Mouse (Mus musculus) liver, embryonic 14.5 days (tissue): ENCODE data around the gene Nckap5l. TPM values are rescaled to one million over a fixed set of nuclear protein-coding genes. Genes with fewer than 3 reads are reported as not detected.
A peak's percentile ranks its signal among the peaks of the same experiment; 100 is the strongest.

ENCODE experiments used
- ATAC-seq: fragments of 200-750 bp; cut with Nextera tagmentation; 2 replicates; pipeline ENCODE4 v1.8.0; 2017; ENCODE audit warnings: moderate number of reproducible peaks, mild to moderate bottlenecking, moderate library complexity; ENCODE audit not compliant: insufficient read depth
- DNase-seq, 3 experiments: peaks; one replicate each; pipeline ENCODE4 v3.0.0-alpha.2; 2012 to 2013; ENCODE audit warnings: low read depth in 3 of 3, low spot score in 3 of 3
- H3K27ac ChIP-seq: fragments of 300-500 bp; sonication (generic); 2 replicates; pipeline ENCODE4 v1.5.1; 2014; ENCODE audit warnings: moderate library complexity, mild to moderate bottlenecking, control low read depth, inconsistent platforms
- H3K27me3 ChIP-seq: fragments of 300-500 bp; sonication (generic); 2 replicates; pipeline ENCODE4 v1.6.1; 2014; ENCODE audit warnings: mild to moderate bottlenecking, low read length, moderate library complexity; ENCODE audit not compliant: control insufficient read depth, insufficient read depth
- H3K36me3 ChIP-seq: fragments of 300-500 bp; sonication (generic); replicated peaks from 2 replicates; pipeline ENCODE4 v1.6.1; 2014; ENCODE audit warnings: low read depth; ENCODE audit not compliant: control insufficient read depth, insufficient read depth
- H3K4me1 ChIP-seq, 2 experiments: fragments of 200-500 bp in 1 of 2; fragments of 300-500 bp in 1 of 2; sonication (generic) in 1 of 2; replicated peaks; 2 replicates each; pipeline ENCODE4 v1.6.1; 2012 to 2014; ENCODE audit warnings: antibody characterized with exemption in 1 of 2, inconsistent platforms in 1 of 2, low read length in 1 of 2; ENCODE audit not compliant: control insufficient read depth in 2 of 2, insufficient read depth in 2 of 2
- H3K4me2 ChIP-seq: fragments of 300-500 bp; sonication (generic); 2 replicates; pipeline ENCODE4 v1.6.1; 2014; ENCODE audit warnings: low read depth, mild to moderate bottlenecking, control low read depth, moderate library complexity
- H3K4me3 ChIP-seq, 2 experiments: fragments of 200-500 bp in 1 of 2; fragments of 300-500 bp in 1 of 2; sonication (generic) in 1 of 2; 2 replicates each; pipeline ENCODE4 v1.5.1; 2012 to 2014; ENCODE audit warnings: low read depth in 2 of 2, low read length in 2 of 2, mild to moderate bottlenecking in 2 of 2, control low read depth in 1 of 2, inconsistent platforms in 1 of 2, moderate library complexity in 1 of 2; ENCODE audit not compliant: insufficient read depth in 1 of 2
- H3K9ac ChIP-seq: fragments of 300-500 bp; sonication (generic); replicated peaks from 2 replicates; pipeline ENCODE4 v1.6.1; 2014; ENCODE audit warnings: mild to moderate bottlenecking, control low read depth, moderate library complexity
- H3K9me3 ChIP-seq: fragments of 300-500 bp; sonication (generic); 2 replicates; pipeline ENCODE4 v1.6.1; 2016; ENCODE audit warnings: low read length, mixed read lengths; ENCODE audit not compliant: control insufficient read depth
- CTCF ChIP-seq: IDR thresholded peaks from 2 replicates; pipeline ENCODE4 v1.5.1; 2016; ENCODE audit warnings: antibody characterized with exemption, low read depth, control low read depth
- EP300 ChIP-seq: IDR thresholded peaks from 2 replicates; pipeline ENCODE4 v1.6.1; 2016; ENCODE audit warnings: antibody characterized with exemption, low read depth
- WGBS: fragments of 180-500 bp; shearing (Covaris S2); extraction: QIAGEN DNeasy Blood & Tissue Kit; methylation state at CpG from one replicate; pipeline ENCODE4 v1.1.7; 2014; ENCODE audit not compliant: insufficient replicate concordance; 5-methylcytosine and 5-hydroxymethylcytosine counted together
- polyA plus RNA-seq, 2 experiments: library from polyadenylated mRNA; depleted of rRNA in 1 of 2; stranded (reverse) in 1 of 2; unstranded in 1 of 2; fragments of >200 nt; fragmentation: Nextera tagmentation in 1 of 2; extraction: Ambion mirVana in 1 of 2; gene quantifications; 2 replicates each; pipeline versions ENCODE4 v1.2.1 to v1.2.3; 2012 to 2014

The Nckap5l gene
- polyA plus RNA-seq, 2 experiments = 0.70 to 1.4 TPM

- no peaks in the 10 kb centered on the region for H3K27me3 ChIP-seq
- DNase-seq (peak; percentile 73 to 80 (median 74)), ATAC-seq (peak; percentile 43; the same call in 1 of the 2 replicates)
- 13% methylated on average over 13 of the region's 13 CpGs for WGBS
- H3K4me3 ChIP-seq = no peak overlapping the region
- TF ChIP-seq EP300 (no peak), CTCF (peak; percentile 100)
- H3K4me1 ChIP-seq = peaks cover 0 to 11% of the 10 kb centered on the region in 2 experiments; a peak in 2 of 4 replicates
- H3K36me3 ChIP-seq = no peaks in the 10 kb centered on the region
- H3K9ac ChIP-seq = no peak overlapping the region; the same call in 1 of the 2 replicates
- no peaks in the 10 kb centered on the region for H3K9me3 ChIP-seq
- peak overlapping the region; percentile 36 for H3K4me2 ChIP-seq
- no peak overlapping the region for H3K27ac ChIP-seq
Measured at GRCm38 (mm10) chr15:99416348-99416882, 41.1 kb downstream of the Nckap5l start.

GRCm38 (mm10) chr15:99415793-99416192 lies 41.8 kb downstream of the Nckap5l start:
- no peak overlapping the region for H3K4me3 ChIP-seq
- TF ChIP-seq CTCF (peak; percentile 73), EP300 (no peak)
- peaks cover 0 to 7% of the 10 kb centered on the region in 2 experiments; a peak in 2 of 4 replicates for H3K4me1 ChIP-seq
- 10% methylated on average over 2 of the region's 2 CpGs for WGBS
- ATAC-seq (no peak), DNase-seq (peak; percentile 37 to 47 (median 41))
- H3K27me3 ChIP-seq = no peaks in the 10 kb centered on the region
- H3K4me2 ChIP-seq = peak overlapping the region; percentile 36; the same call in 1 of the 2 replicates
- H3K9ac ChIP-seq = no peak overlapping the region
- H3K27ac ChIP-seq = no peak overlapping the region
- H3K9me3 ChIP-seq = no peaks in the 10 kb centered on the region
- no peaks in the 10 kb centered on the region for H3K36me3 ChIP-seq

GRCm38 (mm10) chr15:99411747-99412146 lies 45.8 kb downstream of the Nckap5l start:
- Histone ChIP-seq H3K27me3 (no peaks in the 10 kb centered on the region), H3K9ac (no peak overlapping the region), H3K4me2 (no peak overlapping the region), H3K27ac (no peak overlapping the region), H3K4me3 (no peak overlapping the region), H3K4me1 (0 out of 4 replicates have a peak, but pooled peaks cover 0 to 3% of the 10 kb centered on the region in 2 experiments), H3K36me3 (peaks cover 24% of the 10 kb centered on the region), H3K9me3 (no peaks in the 10 kb centered on the region)
- DNase-seq (no peak), ATAC-seq (no peak)
- 64% methylated on average over 14 of the region's 14 CpGs for WGBS
- TF ChIP-seq EP300 = no peak
- TF ChIP-seq CTCF = no peak

GRCm38 (mm10) chr15:99408845-99409244 lies 48.7 kb downstream of the Nckap5l start:
- ATAC-seq (no peak), DNase-seq (no peak)
- no peak overlapping the region for H3K4me2 ChIP-seq
- no peaks in the 10 kb centered on the region for H3K9me3 ChIP-seq
- no peaks in the 10 kb centered on the region for H3K27me3 ChIP-seq
- no peak for TF ChIP-seq CTCF
- TF ChIP-seq EP300 = no peak
- no peaks in the 10 kb centered on the region for H3K4me1 ChIP-seq
- H3K36me3 ChIP-seq = peaks cover 51% of the 10 kb centered on the region
- no peak overlapping the region for H3K9ac ChIP-seq
- WGBS = 94% methylated on average over 9 of the region's 9 CpGs
- H3K27ac ChIP-seq = no peak overlapping the region
- no peak overlapping the region for H3K4me3 ChIP-seq

GRCm38 (mm10) chr15:99406986-99407570 lies 50.5 kb downstream of the Nckap5l start:
- H3K9me3 ChIP-seq = no peaks in the 10 kb centered on the region
- H3K36me3 ChIP-seq = peaks cover 59% of the 10 kb centered on the region
- no peak overlapping the region for H3K4me3 ChIP-seq
- no peak overlapping the region for H3K9ac ChIP-seq
- ATAC-seq (no peak), DNase-seq (no peak)
- no peaks in the 10 kb centered on the region for H3K4me1 ChIP-seq
- WGBS = 89% methylated on average over 15 of the region's 15 CpGs
- no peak overlapping the region for H3K4me2 ChIP-seq
- TF ChIP-seq CTCF = no peak
- no peak for TF ChIP-seq EP300
- H3K27ac ChIP-seq = no peak overlapping the region
- no peaks in the 10 kb centered on the region for H3K27me3 ChIP-seq
